Mouse (Mus musculus): ENCODE data around the gene Mamstr.
"Not testable (repeated sequence)": the region's sequence is repeated elsewhere in the genome, so short reads cannot be mapped to it uniquely, and the experiment has no call there.

Gene Mamstr

GRCm38 (mm10) chr7:45628364-45629294 is 11.1 kb upstream of the Mamstr start:
- DNase-seq, result peak; percentile 89

DNA sequence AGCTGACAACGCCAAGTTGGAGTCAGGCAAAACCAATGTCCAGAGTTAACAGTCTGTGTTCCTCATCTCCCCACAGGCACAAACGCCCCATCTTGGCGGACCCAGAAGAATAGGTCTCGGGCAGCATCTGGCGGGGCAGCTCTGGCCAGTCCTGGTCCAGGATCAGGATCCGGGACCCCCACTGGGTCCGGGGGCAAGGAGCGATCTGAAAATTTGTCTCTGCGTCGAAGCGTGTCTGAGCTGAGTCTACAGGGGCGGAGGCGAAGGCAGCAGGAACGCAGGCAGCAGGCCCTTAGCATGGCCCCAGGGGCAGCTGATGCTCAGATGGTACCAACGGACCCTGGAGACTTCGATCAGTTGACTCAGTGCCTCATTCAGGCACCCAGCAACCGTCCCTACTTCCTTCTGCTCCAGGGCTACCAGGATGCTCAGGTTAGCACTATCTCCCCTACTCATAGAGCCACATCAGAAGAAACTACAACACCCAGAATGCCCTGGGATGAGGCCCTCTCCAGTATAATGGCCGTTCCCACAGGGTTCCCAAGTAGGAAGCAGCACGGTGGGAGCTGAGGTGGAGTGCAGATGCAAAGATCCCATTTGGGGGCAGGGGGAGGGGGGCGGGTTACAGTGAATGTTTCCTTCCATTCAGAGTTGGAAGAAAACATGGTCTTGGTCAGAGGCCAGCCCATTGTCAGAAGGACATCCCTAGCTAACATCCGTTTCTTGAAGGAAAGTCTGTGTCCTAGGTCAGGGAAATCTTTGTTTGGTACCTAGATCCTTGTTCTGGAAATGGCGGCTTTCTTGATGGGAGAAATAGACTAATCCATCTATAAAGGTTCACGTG is 9.5 kb upstream of the Mamstr start:
- DNase-seq, result no peak

DNA sequence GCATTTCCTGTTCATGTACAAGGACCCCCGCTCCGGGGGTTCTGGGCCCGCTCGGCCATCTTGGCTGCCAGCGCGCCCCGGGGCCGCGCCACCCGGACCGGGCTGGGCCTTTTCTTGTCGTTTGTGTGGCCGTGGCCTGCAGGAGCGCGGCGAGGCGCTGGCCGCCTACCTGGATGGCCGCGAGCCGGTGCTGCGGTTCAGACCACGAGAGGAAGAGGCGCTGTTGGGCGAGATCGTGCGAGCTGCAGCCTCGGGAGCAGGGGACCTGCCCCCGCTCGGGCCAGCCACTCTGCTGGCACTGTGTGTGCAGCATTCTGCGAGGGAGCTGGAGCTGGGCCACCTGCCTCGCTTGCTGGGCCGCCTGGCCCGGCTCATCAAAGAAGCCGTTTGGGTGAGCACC is 7.3 kb upstream of the Mamstr start:
- no peak for DNase-seq

GRCm38 (mm10) chr7:45634946-45635681 is 4.7 kb upstream of the Mamstr start:
- DNase-seq, result no peak

DNA sequence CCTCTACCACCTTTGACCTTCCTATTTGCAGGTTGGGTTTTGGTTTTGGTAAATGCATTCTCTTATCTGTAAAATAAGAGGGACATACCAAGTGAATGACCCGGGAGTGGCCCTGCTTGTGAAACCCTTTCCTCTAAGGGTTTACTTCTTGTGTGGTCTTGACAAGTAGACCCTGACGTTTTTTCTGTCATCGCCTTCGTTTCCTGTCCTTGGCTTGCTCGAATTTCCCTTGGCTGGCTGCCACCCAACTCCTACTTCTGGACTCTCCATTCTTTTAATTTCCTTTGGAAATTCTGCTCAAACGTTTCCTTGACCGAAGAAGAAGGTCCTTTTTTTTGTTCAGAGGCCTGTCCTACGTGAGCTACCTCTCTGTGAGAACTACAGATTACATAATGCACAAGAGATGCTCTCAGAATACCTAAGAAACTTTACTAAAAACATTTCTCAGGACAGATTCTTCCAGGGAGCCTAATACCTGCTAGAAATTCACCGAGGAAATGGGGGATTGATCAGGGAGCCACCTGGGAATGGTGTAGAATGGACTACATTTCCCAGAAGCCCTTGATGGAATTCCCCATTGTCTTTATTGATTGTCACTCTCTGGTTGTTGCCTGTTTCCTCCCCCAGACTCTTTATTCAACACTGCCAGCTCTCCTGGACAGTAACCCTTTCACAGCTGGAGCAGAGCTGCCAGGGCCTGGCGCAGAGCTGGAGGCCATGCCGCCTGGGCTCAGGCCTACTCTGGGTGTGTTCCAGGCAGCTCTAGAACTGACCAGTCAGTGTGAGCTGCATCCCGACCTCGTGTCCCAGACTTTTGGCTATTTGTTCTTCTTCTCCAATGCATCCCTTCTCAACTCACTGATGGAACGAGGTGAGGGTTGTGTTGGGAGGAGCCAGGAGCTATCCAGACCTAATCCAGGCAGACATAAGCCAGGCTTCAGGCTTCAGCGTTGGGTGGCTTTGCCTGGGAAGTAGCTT is 3.8 kb upstream of the Mamstr start:
- no peak for DNase-seq

DNA sequence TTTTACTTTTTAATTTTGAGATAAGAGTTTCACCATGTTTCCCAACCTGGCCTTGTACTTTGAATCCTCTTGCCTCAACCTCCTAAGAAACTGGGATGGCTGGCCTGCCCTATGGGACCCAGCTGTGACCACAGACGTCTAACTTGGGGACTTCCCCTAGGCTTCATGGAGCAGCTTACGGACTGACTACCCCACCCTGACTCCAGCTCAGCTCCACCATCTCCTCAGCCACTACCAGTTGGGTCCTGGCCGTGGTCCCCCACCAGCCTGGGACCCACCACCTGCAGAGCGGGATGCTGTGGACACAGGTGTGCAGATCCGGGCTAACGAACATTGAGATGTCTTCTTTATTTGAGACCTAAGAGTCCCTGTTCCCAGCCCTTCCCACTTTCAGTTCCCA is 2.1 kb upstream of the Mamstr start:
- no peak for DNase-seq

DNA sequence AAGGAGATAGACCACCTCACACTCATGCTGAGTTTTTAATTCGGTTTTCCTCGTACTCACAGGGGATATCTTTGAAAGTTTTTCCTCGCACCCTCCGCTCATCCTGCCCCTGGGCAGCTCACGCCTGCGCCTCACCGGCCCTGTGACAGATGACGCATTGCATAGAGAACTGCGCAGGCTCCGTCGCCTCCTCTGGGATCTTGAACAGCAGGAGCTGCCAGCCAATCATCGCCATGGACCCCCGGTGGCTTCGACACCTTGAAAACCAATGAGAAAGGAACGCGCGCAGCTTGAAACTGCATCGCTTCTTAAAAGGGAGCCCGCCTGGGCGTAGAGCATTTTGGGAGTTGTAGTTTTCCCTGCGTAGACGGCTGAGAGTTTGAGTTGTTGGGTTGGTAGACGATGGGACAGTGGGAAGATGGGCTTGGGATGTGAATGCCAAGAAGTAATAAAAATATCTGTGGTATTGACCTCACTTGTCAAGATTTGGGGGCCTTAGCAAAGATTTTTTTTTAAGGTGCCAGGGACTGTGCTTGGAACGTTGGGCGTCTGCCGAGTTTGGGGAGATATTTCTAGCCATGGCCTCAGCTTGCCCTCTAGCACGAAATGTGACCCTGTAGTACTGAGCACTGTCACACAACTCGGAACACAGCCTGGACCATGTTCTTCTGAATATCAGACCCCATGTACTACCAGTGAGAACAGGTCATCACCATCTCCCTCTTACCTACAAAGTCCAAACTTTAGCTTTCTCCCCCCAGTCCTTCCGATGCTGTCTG is 965 bp upstream of the Mamstr start:
- DNase-seq, result no peak

- no peak for DNase-seq
These were observed 597 bp downstream of the Mamstr start for GRCm38 (mm10) chr7:45640191-45640957.

DNA sequence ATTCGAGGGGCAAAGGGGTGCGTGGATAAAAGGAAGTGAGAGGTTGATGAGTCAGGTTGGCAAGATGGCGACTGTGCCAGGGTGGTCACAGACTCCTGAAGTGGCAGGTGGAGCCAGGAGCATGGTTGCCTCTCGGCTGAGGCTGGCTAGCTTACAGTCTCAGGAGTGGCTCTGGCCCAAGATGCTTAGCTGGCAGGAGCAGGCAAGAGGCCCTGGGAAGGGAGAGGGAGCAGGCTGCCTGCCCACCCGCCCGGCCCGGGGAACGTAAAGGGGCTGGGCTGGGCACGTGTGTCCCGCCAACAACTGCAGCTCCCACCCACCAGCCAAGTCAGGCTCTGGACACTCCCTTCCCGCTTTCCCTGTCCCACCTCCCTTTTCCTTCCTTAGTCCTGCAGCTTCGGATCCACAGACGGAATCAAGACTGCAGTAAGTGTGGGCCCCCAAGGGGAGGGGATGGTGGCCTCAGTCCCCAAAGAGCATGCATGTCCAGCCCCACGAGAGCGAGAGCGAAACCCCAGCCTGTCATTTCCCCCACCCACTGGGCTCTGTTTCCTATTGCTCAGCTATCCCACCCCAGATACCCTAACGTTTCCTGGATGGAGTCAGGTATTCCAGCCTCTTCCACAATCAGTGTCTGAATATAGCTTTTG is 1.7 kb downstream of the Mamstr start:
- DNase-seq, result no peak

GRCm38 (mm10) chr7:45642083-45642482 is 2.3 kb downstream of the Mamstr start:
- DNase-seq, result no peak

GRCm38 (mm10) chr7:45642503-45643255 is 2.9 kb downstream of the Mamstr start:
- DNase-seq, result no peak

DNA sequence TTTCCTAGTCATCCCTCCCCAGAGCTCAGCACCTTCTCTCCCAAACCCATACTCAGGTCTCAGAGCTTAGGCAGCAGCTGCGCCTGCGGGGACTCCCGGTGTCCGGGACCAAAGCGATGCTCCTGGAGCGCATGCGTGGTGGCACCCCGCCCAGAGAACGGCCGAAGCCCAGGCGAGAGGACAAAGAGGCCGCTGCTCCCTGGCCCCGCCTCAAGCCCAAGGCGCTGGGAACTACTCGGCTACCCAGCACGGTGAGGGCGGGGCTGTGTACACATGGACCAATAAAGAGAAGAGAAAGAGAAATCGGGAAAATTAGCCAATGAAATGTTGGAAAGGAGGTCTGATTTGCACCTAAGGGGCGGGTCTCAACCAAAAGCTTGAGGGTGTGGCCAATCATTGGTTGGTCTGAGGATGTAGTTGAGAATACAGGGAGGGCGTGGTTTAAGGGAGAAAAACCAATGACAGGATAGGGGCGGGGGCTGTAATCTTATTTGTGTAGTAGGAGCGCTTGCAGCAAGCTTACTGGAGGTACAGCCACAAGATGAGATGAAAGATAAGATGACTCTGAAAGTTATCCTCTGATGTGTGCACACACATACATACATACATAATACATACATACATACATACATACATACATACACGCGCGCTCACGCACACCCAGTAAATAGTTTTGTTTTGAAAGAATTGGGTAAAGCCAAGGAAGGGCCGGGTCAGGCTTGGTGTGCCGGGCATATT is 3.8 kb downstream of the Mamstr start:
- DNase-seq, result peak; percentile 86

- no peak for DNase-seq
These were observed 4.4 kb downstream of the Mamstr start for GRCm38 (mm10) chr7:45644183-45644582.

GRCm38 (mm10) chr7:45644872-45645590 is 5.3 kb downstream of the Mamstr start:
- no peak for DNase-seq

GRCm38 (mm10) chr7:45645591-45645971 is 5.8 kb downstream of the Mamstr start:
- DNase-seq, result no peak

GRCm38 (mm10) chr7:45646671-45647070 is 6.9 kb downstream of the Mamstr start:
- DNase-seq, result no peak

DNA sequence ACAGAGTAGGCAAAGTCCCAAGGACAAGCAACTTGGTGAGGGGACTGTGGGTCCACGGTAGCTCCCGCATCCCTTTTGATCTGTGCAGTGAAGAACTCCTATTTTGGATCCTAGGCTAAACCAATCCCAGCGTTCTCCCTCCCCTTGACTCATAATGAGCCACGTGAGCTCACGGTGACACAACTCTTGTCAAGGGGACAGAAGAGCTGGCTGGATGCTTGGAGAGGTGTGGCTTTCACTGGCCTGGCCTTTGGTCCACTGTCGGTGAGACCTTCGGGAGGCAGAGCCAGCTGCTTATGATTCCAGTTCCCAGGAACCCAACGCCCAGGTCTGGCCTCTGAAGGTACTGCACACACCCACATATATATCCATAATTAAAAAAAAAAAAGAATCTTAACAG is 9.6 kb downstream of the Mamstr start:
- DNase-seq, result no peak

DNA sequence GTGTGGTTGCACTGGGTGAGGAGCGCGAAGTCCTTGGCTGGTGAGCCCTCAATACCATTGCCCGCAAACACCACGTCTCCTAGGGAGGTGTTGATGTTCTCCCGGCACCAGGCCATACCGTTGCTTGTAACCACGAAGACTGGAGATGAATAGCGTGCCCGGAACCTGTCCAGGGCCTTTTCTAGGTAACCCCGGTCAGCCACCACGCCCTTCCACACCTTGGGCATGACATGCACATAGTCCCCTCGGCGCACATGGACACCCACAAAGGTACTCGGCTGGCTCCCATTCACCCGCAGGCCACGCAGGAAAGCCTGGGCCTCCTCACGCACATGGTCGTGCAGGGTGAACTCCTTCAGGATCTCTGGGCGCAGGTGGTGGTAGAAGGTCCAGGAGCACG is 10.7 kb downstream of the Mamstr start:
- not testable (repeated sequence) for DNase-seq
